Mouse (Mus musculus) embryo, embryonic 9.5 days (tissue): ENCODE data around the gene Olfr25.

ENCODE experiments used
- DNase-seq: peaks from one replicate; pipeline ENCODE4 v3.0.0-alpha.2; 2017; ENCODE audit errors: extremely low spot score

Olfr25 gene

GRCm38 (mm10) chr9:38328760-38329159 is at the start of gene Olfr25:
Gene Olfr25, plus strand, starts transcription at chr9:38329060.
- DNase-seq = no peak

GRCm38 (mm10) chr9:38290807-38291206 is 38.1 kb upstream of the Olfr25 start, which contains the start of gene Olfr896-ps1:
Gene Olfr896-ps1, plus strand, starts transcription at chr9:38291107.
- DNase-seq = no peak

- DNase-seq = no peak
Observed at GRCm38 (mm10) chr9:38348111-38348510, 19.3 kb downstream of the Olfr25 start, which contains the start of gene Olfr898. Gene Olfr898, plus strand, starts transcription at chr9:38348411.

DNA sequence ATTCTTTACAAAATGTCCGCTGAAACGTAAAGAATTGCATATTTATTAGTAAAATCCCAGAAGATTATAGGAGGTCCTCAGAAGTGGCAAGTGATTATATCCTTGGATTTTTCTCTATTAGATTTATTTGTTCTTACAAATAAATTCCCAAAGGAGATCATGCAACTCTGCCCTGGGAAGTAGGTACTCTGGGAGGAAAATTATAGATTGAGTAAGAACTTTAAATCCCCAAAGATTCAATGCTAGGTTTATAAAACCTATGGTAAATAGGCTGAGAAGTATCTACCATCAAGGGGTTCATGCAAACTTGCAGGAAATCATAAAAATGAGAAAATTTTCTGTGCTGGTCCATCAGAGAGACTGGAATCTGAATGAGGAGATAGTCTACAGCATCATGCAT is 37.7 kb downstream of the Olfr25 start, which contains the start of gene Olfr250:
TSS of gene Olfr250 (plus strand) at position 301 of the 400 bp plus-strand sequence.
- DNase-seq = no peak

- no peak for DNase-seq
Observed at GRCm38 (mm10) chr9:38376786-38377185, 47.9 kb downstream of the Olfr25 start, which contains the start of gene Olfr251. Gene Olfr251, plus strand, starts transcription at chr9:38377086.
